Mouse (Mus musculus): ENCODE measurements around the gene Tmem101.
A peak's percentile ranks its signal among the peaks of the same experiment; 100 is the strongest.
"Not testable (repeated sequence)": the region's sequence is repeated elsewhere in the genome, so short reads cannot be mapped to it uniquely, and the experiment has no call there.

Gene Tmem101

GRCm38 (mm10) chr11:102156039-102156785 is at the start of gene Tmem101:
Gene Tmem101, minus strand, starts transcription at chr11:102156404.
- DNase-seq (ENCODE audit: low spot score): peak; percentile 74

- no peak for DNase-seq (ENCODE audit: low spot score)
These were observed 45.2 kb upstream of the Tmem101 start for GRCm38 (mm10) chr11:102201408-102201821.

DNA sequence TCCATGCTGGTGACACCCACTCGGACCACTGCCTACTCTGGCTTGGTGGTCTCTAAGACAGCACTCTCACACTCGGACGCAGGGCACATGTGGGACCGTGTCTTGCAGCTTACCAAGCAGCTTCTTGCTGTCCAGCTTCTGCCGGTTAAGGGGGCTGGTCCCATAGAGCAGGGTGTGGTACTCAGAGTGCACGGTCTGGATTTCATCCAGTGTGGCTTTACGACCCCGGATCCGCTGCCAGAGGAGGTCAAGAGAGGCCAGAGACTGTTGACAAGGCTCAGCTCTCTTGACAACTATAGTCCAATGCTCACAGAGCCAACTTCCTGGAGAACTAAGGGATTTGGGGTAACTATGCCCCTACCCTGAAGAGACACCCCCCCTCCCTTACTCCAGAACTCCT is 43.7 kb upstream of the Tmem101 start:
- DNase-seq (ENCODE audit: low spot score): no peak

GRCm38 (mm10) chr11:102198245-102198644 is 42.0 kb upstream of the Tmem101 start:
- DNase-seq (ENCODE audit: low spot score): no peak

DNA sequence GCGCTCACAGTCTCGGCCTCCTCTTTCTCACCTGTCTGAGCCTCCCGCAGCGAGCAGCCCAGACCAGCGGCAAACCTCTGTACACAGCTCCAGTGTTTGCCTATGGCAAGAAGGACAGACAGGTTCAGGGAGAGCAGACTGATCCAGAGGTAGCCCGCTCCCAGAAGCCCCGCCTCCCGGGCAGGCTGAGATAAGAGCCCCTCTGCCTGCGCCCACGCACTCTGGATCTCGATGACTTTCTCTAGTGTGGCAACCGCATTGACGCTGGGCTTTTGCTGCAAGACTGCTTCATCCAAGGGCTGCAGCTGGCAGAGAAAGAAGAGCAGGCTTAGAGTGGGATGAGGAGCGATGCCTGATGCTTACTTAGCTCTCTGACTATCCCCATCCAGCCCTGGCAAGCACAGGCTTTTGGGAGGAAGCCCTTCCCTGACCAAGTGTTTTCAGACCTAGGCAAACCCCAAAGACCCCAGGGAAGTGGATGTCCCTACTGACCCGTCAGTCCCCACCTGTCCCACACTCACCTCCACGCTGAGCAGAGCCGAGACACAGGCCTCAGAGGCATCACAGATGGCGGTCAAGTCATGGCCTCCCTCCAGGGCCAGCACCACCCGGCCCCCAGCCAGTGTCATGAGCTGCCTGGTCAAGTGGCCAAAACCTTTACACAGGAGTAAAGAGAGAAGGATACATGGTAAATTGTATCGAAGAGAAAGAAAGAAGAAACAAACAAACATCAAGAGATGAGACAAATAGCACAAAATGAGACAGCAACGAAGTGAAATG is 40.0 kb upstream of the Tmem101 start:
- DNase-seq (ENCODE audit: low spot score): no peak

DNA sequence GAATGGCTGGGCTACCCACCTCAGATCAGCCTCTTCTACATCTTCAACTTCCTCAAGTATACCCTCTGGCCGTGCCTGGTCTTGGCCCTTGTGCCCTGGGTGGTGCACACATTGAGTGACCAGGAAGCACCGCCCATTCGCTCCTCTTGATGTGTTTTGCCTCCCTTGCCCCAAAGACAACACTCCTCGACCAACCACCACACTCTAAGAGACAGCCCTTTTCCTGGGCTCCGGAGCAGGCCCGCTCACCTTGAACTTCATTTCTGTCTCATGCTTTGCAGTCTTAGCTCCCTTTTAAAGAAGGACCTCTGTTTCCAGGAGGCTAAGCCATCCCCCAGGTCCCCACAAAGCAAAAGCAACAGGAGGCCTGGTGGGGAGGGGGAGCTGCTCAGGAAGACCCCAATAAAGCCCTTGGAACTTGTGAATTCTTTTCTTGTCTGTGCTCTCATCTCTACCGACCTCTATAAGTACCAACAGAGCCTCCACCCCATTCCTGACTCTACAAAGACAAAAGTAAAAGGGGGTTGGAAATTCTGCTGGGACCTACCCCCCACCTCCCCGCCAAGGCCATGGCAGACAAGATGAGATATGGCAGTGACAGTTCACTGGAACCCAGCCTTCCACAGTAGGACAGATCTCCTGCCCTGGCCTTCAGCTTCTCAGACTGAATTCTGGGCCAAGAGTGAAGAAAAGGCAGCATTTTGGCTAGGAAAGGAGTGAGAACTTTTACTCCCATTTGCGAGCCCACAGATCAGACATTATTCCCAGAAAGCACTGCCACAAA is 37.6 kb upstream of the Tmem101 start:
- no peak for DNase-seq (ENCODE audit: low spot score)

DNA sequence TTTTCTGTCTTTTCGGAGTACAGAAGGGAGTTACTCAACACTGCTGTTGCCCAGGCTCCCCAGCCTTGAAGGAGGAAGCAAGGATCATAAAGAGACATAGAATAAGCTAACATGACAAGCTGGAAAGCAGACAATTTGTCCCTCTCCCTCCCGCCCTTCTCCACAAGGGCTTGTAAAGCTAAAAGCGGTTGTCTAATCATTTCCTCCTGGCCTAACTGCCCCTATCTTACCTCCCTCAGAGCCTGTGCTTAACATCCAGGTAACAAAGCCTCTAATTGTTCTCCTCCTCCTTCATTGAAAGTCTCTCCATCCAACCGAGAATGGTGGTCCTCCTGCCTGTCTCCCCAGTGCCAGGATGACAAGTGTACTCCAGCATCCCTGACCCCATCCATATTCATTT is 34.6 kb upstream of the Tmem101 start:
- DNase-seq (ENCODE audit: low spot score): no peak

DNA sequence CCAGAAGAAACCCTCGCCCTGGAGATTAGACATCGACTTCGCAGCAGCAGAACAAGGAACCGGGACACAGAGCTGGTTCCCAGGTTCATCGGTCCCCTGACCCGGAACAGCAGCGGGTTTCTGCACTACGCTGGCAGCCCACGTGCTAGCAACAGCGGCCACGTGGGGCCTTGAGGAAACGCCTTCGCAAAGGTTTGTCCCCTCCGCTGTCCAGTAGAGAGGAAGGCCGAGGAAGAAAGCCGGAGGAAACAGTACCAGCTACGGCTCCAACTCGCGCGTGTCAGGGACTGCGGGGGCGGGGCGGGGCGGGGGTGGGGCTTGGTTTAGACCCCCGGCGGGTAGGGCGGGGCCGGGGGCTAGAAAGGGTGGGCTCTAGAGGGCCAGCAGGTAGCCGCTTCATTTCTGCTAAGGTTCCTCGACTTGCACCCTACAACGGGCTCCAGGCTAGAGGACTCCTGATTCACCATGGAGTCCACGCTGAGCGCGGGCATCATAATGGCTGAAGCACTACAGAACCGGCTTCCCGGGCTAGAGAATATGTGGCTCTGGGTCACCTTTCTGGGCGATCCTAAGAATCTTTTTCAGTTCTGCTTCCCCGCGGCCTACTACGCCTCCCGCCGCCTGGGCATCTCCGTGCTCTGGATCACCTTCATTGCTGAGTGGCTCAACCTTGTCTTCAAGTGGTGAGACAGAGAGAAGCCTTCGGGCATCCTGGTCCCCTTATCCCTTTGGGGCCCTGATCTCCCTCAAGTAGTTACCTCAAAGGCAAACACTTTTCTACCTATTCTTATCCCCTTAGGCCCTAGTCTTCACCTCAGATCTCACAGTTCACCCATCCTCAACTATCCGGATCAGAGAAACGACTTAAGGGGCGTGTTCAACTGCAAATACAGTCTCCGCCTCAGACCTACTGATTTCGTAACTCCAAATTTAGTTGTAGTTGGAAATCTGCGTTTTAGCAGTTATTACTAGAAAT is 33.5 kb upstream of the Tmem101 start, which contains the start of gene G6pc3:
G6pc3 (plus strand) TSS at position 160 of the 976 bp plus-strand sequence.
- peak; percentile 72 for DNase-seq (ENCODE audit: low spot score)

DNA sequence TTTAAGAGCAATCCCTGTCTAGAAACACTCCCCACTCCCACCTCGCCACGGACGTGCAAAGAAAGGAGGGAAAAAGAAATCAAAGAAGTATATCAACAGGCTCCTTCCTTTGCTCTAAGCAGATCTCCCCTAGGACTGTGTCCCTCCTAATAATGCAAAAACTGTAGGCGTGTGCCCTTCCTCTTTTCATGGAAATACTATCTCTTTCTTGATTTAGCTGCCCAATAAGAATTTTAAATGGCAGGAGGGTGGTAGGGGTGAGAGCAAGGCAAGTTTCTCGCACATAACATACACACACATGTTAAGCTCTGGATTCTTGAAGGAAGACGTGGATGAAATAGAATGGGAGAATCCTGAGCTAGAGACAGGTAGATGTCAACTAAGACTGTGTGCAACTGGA is 32.8 kb upstream of the Tmem101 start:
- no peak for DNase-seq (ENCODE audit: low spot score)

- no peak for DNase-seq (ENCODE audit: low spot score)
These were observed 30.0 kb upstream of the Tmem101 start for GRCm38 (mm10) chr11:102186235-102186634.

GRCm38 (mm10) chr11:102185677-102186076 is 29.5 kb upstream of the Tmem101 start:
- DNase-seq (ENCODE audit: low spot score): no peak

- DNase-seq (ENCODE audit: low spot score): peak; percentile 91
These were observed 28.7 kb upstream of the Tmem101 start, which contains the start of gene Lsm12 for GRCm38 (mm10) chr11:102184646-102185495. Gene Lsm12, minus strand, starts transcription at chr11:102185296.

DNA sequence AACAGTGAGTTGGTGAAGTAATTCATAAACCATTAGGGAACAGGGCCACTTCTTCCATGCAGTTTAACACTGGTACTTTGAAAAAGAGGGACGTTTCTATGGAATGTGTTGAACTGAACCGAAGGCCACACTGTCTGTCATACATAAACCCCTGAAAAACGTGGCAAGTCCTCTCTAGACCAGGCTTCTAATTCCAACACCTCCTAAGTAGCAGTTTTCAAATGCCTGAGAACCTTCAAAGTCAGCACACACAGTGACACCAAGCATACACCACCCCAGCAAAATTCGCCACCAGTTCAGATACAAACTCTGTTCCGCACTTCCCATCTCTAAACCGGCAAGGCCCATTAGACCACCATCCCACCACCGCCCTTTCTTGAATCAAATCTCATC is 28.0 kb upstream of the Tmem101 start:
- no peak for DNase-seq (ENCODE audit: low spot score)

DNA sequence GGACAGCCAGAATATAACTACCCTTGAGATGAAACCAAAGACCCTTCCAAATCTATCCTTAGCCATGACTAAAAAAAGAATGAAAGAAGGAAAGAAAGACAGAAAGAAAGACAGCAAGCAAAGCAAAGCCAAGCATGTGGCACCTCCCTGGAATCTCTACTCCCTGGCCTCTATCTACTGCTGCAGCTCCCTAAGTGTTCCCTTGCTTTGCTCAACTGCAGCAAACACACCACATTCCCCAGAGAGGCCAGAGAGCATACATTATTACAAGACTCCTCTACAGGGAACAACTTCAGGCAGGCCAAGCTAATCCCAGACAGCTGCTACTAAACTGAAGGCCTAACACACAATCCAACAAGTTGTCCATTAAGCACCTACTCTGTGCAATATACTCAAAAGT is 23.6 kb upstream of the Tmem101 start:
- DNase-seq (ENCODE audit: low spot score): no peak

- no peak for DNase-seq (ENCODE audit: low spot score)
These were observed 12.5 kb upstream of the Tmem101 start for GRCm38 (mm10) chr11:102168689-102169088.

- no peak for DNase-seq (ENCODE audit: low spot score)
These were observed 11.3 kb upstream of the Tmem101 start for GRCm38 (mm10) chr11:102167539-102167938.

DNA sequence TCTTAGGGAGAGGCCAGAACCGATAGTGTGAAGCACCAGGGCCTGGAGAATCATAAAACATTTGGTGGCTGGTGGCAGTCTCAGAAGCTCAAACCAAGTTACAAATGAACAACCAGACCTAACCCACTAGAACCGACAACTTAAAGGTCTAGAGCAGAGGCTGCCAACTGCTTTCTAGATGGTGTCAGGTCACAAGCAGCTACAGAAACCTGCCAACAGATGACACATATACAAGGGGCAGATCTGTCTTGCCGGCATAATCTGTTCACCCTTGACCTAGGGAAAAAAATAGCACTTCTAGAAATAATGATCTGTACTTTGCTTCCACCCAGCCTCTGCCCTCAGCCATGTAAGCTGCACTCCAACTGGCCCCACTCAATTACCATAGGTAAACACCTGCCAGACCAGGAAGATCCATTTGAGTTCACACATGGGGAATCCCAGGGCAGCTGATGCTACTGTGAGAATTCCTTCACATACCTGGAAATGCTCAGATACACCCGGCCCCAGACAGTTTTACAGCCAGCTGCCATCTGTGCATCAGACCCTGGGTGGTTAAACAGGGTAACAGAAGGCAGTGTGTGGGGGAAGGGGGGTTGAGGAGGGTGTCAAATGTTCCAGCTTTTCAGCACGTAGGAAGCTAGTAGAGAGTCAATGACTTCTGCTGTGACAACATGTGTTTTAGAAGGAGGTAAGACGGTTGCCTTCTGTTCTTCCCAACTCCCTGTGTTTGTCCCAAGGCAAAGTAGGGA is 9.9 kb upstream of the Tmem101 start:
- no peak for DNase-seq (ENCODE audit: low spot score)

- no peak for DNase-seq (ENCODE audit: low spot score)
These were observed 3.6 kb upstream of the Tmem101 start for GRCm38 (mm10) chr11:102159781-102160180.

DNA sequence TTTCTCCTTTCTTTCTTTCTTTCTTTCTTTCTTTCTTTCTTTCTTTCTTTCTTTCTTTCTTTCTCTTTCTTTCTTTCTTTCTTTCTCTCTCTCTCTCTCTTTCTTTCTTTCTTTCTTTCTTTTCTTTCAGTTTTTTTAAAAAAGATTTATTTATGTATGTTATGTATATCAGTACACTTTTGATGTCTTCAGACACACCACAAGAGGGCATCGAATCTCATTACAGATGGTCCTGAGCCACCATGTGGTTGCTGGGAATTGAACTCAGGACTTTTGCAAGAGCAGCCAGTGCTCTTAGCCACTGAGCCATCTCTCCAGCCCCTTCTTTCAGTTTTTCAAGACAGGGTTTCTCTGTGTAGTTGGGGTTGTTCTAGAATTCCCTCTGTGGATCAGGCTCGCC is 1.8 kb upstream of the Tmem101 start:
- not testable (repeated sequence) for DNase-seq (ENCODE audit: low spot score)

DNA sequence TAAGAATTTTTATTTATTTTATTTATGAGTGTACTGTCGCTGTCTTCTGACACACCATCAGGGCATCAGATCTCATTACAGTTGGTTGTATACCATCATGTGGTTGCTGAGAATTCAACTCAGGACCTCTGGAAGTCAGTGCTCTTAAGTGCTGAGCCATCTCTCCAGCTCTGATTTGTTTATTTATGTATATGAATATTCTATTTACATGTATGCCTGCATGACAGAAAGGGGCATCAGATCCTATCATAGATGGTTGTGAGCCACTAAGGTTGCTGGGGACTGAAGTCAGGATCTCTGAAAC is 534 bp upstream of the Tmem101 start:
- no peak for DNase-seq (ENCODE audit: low spot score)
